Mouse (Mus musculus) neural tube, postnatal 0 days (tissue): Measurements from ENCODE around the gene Abca4. TPM values are rescaled to one million over a fixed set of nuclear protein-coding genes. Genes with fewer than 3 reads are reported as not detected.

Experiments used
- polyA plus RNA-seq: library from polyadenylated mRNA; unstranded; fragments of >200 nt; fragmentation: Nextera tagmentation; extraction: Ambion mirVana; gene quantifications from 2 replicates; pipeline ENCODE4 v1.2.1, GENCODE M21; 2015

Abca4 gene
- polyA plus RNA-seq, result 1.1 and 1.2 TPM in 2 replicates

GRCm38 (mm10) chr3:122043799-122044547 is at the start of gene Abca4:
TSS of gene Abca4 (plus strand) at chr3:122044443.

Other genes with a start within 250 kb of the Abca4 start
- 76.0 and 76.5 TPM in 2 replicates for gene Abcd3, start 229.1 kb upstream of the Abca4 start, polyA plus RNA-seq
- gene Arhgap29, start 91.9 kb upstream of the Abca4 start, polyA plus RNA-seq, result 15.5 and 17.1 TPM in 2 replicates
- gene Gclm, start 201.1 kb downstream of the Abca4 start, polyA plus RNA-seq, result 76.0 and 89.3 TPM in 2 replicates
- gene Dnttip2, start 229.9 kb downstream of the Abca4 start, polyA plus RNA-seq, result 34.1 and 37.1 TPM in 2 replicates
- 5.0 and 5.3 TPM in 2 replicates for gene Bcar3, start 249.7 kb downstream of the Abca4 start, polyA plus RNA-seq